Mouse (Mus musculus) B cell, adult 62 days (primary cell): ENCODE data around the gene 2010315B03Rik. TPM values are rescaled to one million over a fixed set of nuclear protein-coding genes. Genes with fewer than 3 reads are reported as not detected.

Experiments used
- total RNA-seq: library from RNA; stranded (reverse); gene quantifications from 4 replicates; pipeline ENCODE4 v1.2.4, GENCODE M21; 2023

2010315B03Rik gene
- 22.1 to 29.5 TPM (median 25.9 TPM) in 4 replicates for total RNA-seq

DNA sequence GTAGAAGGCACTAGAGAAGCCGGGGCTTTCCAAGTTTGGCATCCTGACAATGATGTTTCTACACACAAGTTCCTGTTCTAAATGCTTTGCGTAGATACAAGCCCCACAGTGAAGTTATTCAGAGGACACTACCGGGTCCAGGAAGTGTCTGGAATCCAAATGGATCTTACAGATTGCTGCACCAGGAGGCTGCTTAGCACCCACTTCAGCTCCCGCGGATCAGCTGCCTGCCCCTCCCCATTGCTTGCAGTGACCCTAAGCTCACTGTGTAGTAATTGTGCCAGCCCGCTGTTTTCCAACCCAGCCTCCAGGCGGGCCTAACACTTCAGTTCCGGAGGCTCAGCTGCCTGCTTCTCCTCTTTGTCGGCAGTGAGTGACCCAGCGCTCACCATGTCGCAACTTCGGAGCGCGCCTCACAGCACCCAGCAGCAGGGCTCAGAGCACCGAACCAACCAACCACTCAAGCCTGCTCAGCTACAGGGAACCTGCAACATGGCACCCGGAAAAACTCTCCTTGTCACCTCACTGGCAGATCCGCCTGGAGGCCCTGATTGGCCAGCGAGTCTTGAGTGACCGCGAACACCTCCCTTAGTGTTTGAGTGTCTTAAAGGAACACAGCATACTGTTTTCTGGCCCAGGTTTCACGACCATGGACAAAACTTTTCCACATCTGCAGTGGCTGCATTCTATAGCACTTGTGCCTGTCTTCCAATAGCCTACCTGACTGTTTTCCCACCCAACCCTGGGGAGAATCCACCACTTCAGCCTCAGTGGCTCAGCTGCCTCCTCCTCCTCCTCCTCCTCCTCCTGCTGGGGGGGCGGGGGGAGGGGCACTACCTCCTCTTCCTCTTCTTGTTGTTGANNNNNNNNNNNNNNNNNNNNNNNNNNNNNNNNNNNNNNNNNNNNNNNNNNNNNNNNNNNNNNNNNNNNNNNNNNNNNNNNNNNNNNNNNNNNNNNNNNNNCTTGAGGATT is at the start of gene 2010315B03Rik:
Gene 2010315B03Rik, minus strand, starts transcription at position 526 of the 972 bp plus-strand sequence.

Other genes starting within 250 kb of the 2010315B03Rik start
- gene Ccr2, start 210.7 kb downstream of the 2010315B03Rik start, total RNA-seq = 0.33 to 0.72 TPM (median 0.39 TPM) in 4 replicates
- 10.3 to 11.7 TPM (median 10.7 TPM) in 4 replicates for gene Ccr5, start 191.2 kb downstream of the 2010315B03Rik start, total RNA-seq
- gene Ppp2r3d, start 164.2 kb upstream of the 2010315B03Rik start, total RNA-seq = 405 to 457 TPM (median 432 TPM) in 4 replicates
- gene Gm21836, start 181.1 kb upstream of the 2010315B03Rik start, total RNA-seq = not detected in 4 replicates